8 mouse cellular contexts compared by ENCODE assay signal in genomic region chr4:43493186-43493845, GRCm38 (mm10). TPM values are rescaled to one million over a fixed set of nuclear protein-coding genes. Genes with fewer than 3 reads are reported as not detected.
DNase-seq lines count a peak whose midpoint lies in the region; ATAC-seq and TF ChIP-seq lines count a peak whose summit lies in the region.

No protein-coding gene starts in this region.

- peak; percentile 84 for ATAC-seq in intestine, postnatal 0 days
- ATAC-seq in midbrain, embryonic 11.5 days (ENCODE audit: low FRiP score): peak; percentile 89

- no peaks in the 10 kb centered on the region for H3K27me3 ChIP-seq in intestine, postnatal 0 days (replicated peaks; ENCODE audit: control insufficient read depth, insufficient read depth, low read length)
- H3K27me3 ChIP-seq in midbrain, embryonic 11.5 days (ENCODE audit: control insufficient read depth, insufficient read depth, low read length): no peaks in the 10 kb centered on the region

- H3K9me3 ChIP-seq in intestine, postnatal 0 days (ENCODE audit: control insufficient read depth): no peaks in the 10 kb centered on the region
- no peaks in the 10 kb centered on the region for H3K9me3 ChIP-seq in midbrain, embryonic 11.5 days (ENCODE audit: control insufficient read depth, low read length)

- peak overlapping the region; percentile 70 for H3K4me3 ChIP-seq in intestine, postnatal 0 days (ENCODE audit: low read depth, low read length)
- H3K4me3 ChIP-seq in midbrain, embryonic 11.5 days (ENCODE audit: low read depth, low read length): peak overlapping the region; percentile 75

- peaks cover 6% of the 10 kb centered on the region; the same call in 1 of the 2 replicates for H3K36me3 ChIP-seq in intestine, postnatal 0 days (ENCODE audit: control insufficient read depth, insufficient read depth)
- H3K36me3 ChIP-seq in midbrain, embryonic 11.5 days (ENCODE audit: control insufficient read depth, insufficient read depth, low read length): no peaks in the 10 kb centered on the region

- under 1% methylated on average over 47 of the region's 47 CpGs for WGBS in intestine, postnatal 0 days
- under 1% methylated on average over 47 of the region's 47 CpGs for WGBS in midbrain, embryonic 11.5 days

- DNase-seq in adrenal gland, postnatal 10 days: peak; percentile 98
- DNase-seq in embryo, embryonic 9.5 days (ENCODE audit: extremely low spot score): peak; percentile 98
- peak; percentile 94 to 96 for DNase-seq in gastrocnemius, postnatal 4 days (ENCODE audit: low spot score in 2 of 2)
- peak; percentile 98 for DNase-seq in left cerebral cortex, postnatal 4 days
- DNase-seq in midbrain, embryonic 11.5 days (ENCODE audit: low spot score, missing footprints): peak; percentile 100
- DNase-seq in right cerebral cortex, postnatal 4 days: peak; percentile 98
- peak; percentile 96 for DNase-seq in yolk sac, embryonic 10.5 days (ENCODE audit: low spot score)

- peak overlapping the region; percentile 82 for H3K4me2 ChIP-seq in intestine, postnatal 0 days (replicated peaks; ENCODE audit: low read depth)
- H3K4me2 ChIP-seq in midbrain, embryonic 11.5 days: peak overlapping the region; percentile 70

- H3K4me1 ChIP-seq in intestine, postnatal 0 days (replicated peaks; ENCODE audit: control insufficient read depth, insufficient read depth, low read length): peaks cover 3% of the 10 kb centered on the region; the same call in 1 of the 2 replicates
- peaks cover 23% of the 10 kb centered on the region for H3K4me1 ChIP-seq in midbrain, embryonic 11.5 days (ENCODE audit: control insufficient read depth, insufficient read depth, low read length)

- TF ChIP-seq CTCF in intestine, postnatal 0 days (IDR thresholded peaks at IDR 0.05; ENCODE audit: low read depth): peak; percentile 45; the same call in 1 of the 2 replicates

- H3K9ac ChIP-seq in intestine, postnatal 0 days (ENCODE audit: low read depth, low read length): peak overlapping the region; percentile 65
- H3K9ac ChIP-seq in midbrain, embryonic 11.5 days (ENCODE audit: low read length): peak overlapping the region; percentile 76

- H3K27ac ChIP-seq in intestine, postnatal 0 days (ENCODE audit: low read depth, low read length): peak overlapping the region; percentile 72
- peak overlapping the region; percentile 68 for H3K27ac ChIP-seq in midbrain, embryonic 11.5 days (ENCODE audit: low read depth, low read length)

- intact Hi-C loops in left cerebral cortex, postnatal 4 days (cut with DNase I): loop anchor here (5.0 kb wide), 1 partner anchor 51 kb away; the partner anchor contains the start of gene Tesk1

RNA-seq across cellular contexts. Expression of gene Ccdc107, which starts 0.6 kb away (rescaled TPM):
- total RNA-seq in adrenal gland, postnatal 10 days (2021): 10 to 100 TPM; 41.1 to 45.5 TPM
- total RNA-seq in gastrocnemius, postnatal 4 days (2021): 10 to 100 TPM; 23.3 to 28.6 TPM
- 79.8 and 83.1 TPM in 2 replicates for polyA plus RNA-seq in intestine, postnatal 0 days (2015; fragmentation: Nextera tagmentation; extraction: Ambion mirVana)
- total RNA-seq in left cerebral cortex, postnatal 4 days (2021): 10 to 100 TPM; 29.9 to 34.3 TPM
- polyA plus RNA-seq in midbrain, embryonic 11.5 days (2014; fragmentation: Nextera tagmentation; extraction: Ambion mirVana): 45.8 and 48.8 TPM in 2 replicates

RNA-seq across cellular contexts. Expression of gene Arhgef39, which starts 6.2 kb away (rescaled TPM):
- 10 to 100 TPM in 1 of 2 experiments, 1 to 10 TPM in 1; 6.2 to 10.9 TPM for total RNA-seq in adrenal gland, postnatal 10 days (2021)
- total RNA-seq in gastrocnemius, postnatal 4 days (2021): 1 to 10 TPM; 7.9 to 8.9 TPM
- polyA plus RNA-seq in intestine, postnatal 0 days (2015; fragmentation: Nextera tagmentation; extraction: Ambion mirVana): 10.3 and 12.3 TPM in 2 replicates
- 1 to 10 TPM; 3.6 to 3.8 TPM for total RNA-seq in left cerebral cortex, postnatal 4 days (2021)
- polyA plus RNA-seq in midbrain, embryonic 11.5 days (2014; fragmentation: Nextera tagmentation; extraction: Ambion mirVana): 32.4 and 40.2 TPM in 2 replicates

RNA-seq across cellular contexts. Expression of gene Sit1, which starts 9.8 kb away (rescaled TPM):
- total RNA-seq in adrenal gland, postnatal 10 days (2021): under 1 TPM; 0.51 to 0.64 TPM
- total RNA-seq in gastrocnemius, postnatal 4 days (2021): not detected
- not detected in 2 replicates for polyA plus RNA-seq in intestine, postnatal 0 days (2015; fragmentation: Nextera tagmentation; extraction: Ambion mirVana)
- not detected for total RNA-seq in left cerebral cortex, postnatal 4 days (2021)
- not detected in 2 replicates for polyA plus RNA-seq in midbrain, embryonic 11.5 days (2014; fragmentation: Nextera tagmentation; extraction: Ambion mirVana)

RNA-seq across cellular contexts. Expression of gene Car9, which starts 13.4 kb away (rescaled TPM):
- under 1 TPM; 0.76 to 0.90 TPM for total RNA-seq in adrenal gland, postnatal 10 days (2021)
- 1 to 10 TPM; 1.2 to 3.1 TPM for total RNA-seq in gastrocnemius, postnatal 4 days (2021)
- polyA plus RNA-seq in intestine, postnatal 0 days (2015; fragmentation: Nextera tagmentation; extraction: Ambion mirVana): 4.8 and 5.4 TPM in 2 replicates
- total RNA-seq in left cerebral cortex, postnatal 4 days (2021): under 1 TPM; 0.83 to 0.84 TPM
- 0.07 TPM in 1 of 2 replicates, not detected in the other for polyA plus RNA-seq in midbrain, embryonic 11.5 days (2014; fragmentation: Nextera tagmentation; extraction: Ambion mirVana)

RNA-seq across cellular contexts. Expression of gene Tpm2, which starts 30.2 kb away (rescaled TPM):
- total RNA-seq in adrenal gland, postnatal 10 days (2021): 100 to 1,000 TPM; 203 to 822 TPM
- 1,000 to 10,000 TPM; 9,033 to 9,337 TPM for total RNA-seq in gastrocnemius, postnatal 4 days (2021)
- 928 and 1,046 TPM in 2 replicates for polyA plus RNA-seq in intestine, postnatal 0 days (2015; fragmentation: Nextera tagmentation; extraction: Ambion mirVana)
- total RNA-seq in left cerebral cortex, postnatal 4 days (2021): 1 to 10 TPM; 4.7 to 5.2 TPM
- 44.0 and 51.8 TPM in 2 replicates for polyA plus RNA-seq in midbrain, embryonic 11.5 days (2014; fragmentation: Nextera tagmentation; extraction: Ambion mirVana)

Comparison
In these comparisons a context has a peak if more than half of its experiments do, and no peak if none do; other contexts are left out.
1. Peak in every context shown above with its lines: DNase-seq, ATAC-seq, H3K4me3 ChIP-seq and H3K27ac ChIP-seq.